Mouse (Mus musculus) kidney, adult 8-10 months (tissue): ENCODE data around the gene Suds3.

Source experiments
- DNase-seq, 2 experiments: peaks; one replicate each; pipeline ENCODE4 v3.0.0; 2022

The Suds3 gene

DNA sequence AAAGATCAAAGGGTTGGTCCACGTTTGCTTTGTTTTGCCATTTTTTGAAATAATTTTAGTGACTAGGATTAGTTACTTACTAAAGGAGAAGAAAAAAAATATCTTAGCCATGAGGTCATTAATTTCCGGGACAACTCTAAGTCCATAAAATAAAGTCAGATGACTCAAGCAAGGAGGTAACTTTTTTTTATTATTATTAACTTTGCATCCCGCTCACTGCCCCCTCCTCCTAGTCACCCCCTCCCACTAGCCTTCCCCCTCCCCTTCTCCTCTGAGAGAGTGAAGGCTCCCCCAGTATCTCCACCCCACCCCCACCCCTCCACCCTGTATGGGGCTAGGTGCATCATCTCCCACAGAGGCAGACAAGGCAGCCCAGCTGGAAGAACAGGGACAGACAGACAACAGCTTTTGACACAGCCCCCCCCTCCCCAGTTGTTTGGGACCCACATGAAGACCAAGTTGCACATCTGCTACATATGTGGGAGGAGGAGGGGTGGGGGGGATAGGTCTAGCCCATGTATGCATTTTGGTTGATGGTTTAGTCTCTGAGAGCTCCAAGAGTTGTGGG is 19.1 kb upstream of the Suds3 start:
- no peak for DNase-seq

DNA sequence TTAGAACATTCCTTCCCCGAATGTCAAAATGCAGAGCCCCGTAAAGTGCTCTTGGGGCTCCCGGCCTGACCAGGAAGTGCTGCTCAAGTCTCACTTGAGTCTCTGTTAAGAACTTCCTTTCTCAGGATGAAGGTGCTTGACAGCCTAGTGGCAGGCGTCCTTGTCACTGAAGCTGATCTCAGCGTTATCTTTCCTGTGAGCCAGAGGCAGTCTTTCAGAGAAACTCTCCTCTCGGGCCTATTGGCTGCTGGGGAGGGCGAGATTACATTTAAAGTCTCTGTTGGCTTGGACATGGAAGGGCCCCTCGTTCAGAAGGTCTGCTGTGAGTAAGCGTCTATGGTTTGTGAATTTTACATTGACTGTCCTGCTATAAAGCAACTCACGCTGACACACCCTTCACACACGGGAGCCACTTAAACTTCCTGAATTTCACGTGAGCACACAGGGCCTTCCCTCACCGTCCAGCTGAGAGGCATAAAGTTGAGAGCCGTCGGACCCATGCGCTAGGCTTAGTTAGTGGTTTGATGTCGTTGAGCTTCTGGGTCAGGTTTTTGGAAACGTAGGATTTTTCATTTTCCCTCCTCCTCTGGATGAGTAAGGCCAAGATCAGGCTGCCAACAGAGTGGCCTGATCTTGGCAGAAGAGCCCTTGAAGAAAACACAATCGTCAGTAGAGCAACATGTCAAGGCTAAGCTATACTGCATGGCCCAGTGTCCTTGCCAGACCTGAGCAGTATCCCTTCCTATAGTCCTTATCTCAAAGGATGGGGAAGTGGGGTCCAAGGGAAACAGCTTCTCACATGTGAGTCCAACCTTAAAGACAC is 18.4 kb upstream of the Suds3 start:
- DNase-seq, result no peak

DNA sequence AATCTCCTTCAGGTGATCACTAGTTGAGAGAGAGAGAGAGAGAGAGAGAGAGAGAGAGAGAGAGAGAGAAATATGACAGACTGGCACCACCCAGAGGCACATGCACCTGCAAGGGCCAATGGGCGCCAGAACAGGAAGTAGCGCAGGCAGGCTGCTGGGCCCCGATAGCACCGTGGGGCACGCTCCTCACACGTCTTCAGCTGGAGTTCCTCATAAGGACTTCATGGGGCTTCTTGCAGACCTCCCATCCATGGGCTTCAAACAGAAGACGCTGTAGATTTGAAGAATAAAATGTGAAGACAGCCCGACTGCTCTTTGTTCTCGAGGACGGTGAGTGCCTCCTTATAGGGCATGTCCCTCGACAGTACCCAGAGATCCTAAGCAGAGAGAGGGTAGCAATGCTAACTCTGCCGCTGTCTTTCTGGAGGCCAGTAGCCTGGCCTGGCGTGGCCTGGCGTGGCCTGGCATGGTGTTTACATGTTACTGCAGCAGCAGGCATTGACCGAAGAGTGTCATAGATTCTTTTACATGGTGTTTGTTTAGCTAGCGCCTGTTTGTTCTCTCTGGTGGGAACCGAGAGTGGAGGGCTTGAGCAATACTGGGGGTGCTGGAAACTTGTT is 17.6 kb upstream of the Suds3 start:
- no peak for DNase-seq

DNA sequence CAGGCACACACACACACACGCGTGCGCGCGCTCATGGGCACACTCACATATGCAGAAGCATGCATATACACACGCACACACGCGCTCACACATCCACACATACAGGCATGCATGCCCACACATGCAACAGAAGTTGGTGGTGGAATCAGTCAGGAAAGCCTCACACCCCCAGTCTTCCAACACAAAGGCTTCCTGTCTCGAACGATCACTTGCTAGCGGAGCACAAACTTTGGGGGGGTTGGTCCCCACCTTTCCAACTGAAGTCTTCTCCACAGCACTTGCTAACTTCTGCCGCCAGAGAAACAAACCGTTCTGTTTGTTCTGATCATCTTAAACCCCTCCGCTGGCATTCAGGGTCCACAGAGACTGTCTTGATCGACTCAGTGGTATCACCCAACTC is 14.8 kb upstream of the Suds3 start:
- DNase-seq, result no peak

DNA sequence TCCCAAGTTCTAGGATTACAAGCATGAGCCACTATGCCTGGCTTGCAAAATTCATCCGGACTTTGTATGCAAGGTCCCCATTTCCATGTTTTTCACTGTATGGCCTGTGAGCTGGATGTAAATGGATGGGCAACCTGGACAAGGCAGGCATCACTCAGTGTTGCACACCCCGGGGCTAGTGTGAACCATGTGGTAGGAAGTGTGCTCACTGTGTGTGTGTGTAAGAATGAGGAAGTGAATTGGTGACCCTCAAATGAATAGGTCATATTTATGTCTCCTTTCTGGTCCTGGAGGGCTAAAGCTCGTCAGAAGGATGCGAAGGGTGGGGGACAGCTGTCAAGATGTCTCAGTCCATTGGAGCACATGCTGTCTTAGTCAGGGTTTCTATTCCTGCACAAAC is 11.1 kb upstream of the Suds3 start:
- DNase-seq, result no peak

DNA sequence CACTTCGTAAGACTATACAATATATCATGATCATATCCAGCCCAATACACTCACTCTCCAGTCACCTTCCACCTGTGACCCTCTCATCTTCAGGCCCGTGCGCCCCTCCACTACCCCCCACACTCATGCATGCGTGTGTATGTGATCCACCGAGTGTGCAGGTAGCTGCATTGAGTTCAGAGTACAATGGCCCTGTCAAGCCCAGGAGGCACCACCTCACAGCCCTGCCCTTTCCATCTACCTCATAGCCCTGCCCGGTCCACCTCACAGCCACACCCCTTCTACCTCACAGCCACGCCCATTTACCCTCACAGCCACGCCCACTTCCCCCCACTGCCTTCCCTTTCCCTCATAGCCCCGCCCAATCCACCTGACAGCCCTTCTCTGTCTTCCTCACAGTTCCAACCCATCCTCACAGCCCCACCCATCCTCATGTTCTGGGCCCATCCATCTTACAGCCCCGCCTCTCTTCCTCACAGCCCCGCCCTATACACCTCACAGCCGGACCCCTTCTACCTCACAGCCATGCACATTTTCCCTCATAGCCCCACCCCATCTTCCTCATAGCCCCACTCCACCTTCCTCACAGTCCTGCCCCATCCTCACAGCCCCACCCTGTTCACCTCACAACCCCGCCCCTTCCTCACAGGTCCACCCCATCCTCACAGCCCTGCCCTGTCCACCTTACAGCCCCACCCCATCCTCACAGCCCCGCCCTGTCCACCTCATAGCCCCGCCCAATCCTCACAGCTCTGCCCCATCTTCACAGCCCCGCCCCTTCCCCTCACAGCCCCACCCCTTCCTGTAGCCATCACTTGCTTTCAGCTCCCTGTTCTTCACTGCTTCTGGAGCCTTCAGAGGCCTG is 9.8 kb upstream of the Suds3 start:
- DNase-seq, result no peak

DNA sequence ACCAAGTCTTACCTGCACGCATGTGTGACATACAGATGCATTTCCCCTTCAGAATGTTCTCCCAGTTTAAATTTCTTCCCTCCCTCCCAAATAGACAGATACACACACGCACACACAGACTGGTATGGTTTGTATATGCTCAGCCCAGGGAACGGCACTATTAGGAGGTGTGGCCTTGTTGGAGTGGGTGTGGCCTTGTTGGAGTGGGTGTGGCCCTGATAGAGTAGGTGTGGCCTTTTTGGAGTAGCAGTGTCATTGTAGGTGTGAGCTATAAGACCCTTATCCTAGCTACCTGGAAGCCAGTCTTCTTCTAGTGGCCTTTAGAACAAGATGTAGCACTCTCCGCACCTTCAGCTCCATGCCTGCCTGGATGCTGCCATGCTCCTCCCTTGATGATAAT is 7.9 kb upstream of the Suds3 start:
- DNase-seq, result no peak

DNA sequence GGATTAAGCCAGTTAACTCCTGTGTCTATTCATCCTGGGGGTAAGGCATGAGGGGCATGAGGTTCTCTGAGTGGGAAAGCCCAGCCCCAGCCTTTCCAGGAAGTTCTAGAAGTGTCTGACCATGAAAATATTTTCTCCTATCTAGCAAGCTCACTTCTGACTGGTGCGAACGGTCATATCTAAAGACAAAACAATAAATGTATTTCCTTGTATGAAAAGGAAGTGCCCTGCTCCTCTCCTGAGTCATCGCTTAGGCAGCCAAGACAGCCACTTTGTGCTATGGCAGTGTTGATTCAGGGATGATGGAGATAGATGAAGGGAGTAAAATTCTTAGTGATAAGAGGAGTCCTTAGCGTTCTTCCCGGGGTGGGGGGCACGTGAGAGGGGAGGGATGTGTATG is 7.2 kb upstream of the Suds3 start:
- DNase-seq, result no peak

DNA sequence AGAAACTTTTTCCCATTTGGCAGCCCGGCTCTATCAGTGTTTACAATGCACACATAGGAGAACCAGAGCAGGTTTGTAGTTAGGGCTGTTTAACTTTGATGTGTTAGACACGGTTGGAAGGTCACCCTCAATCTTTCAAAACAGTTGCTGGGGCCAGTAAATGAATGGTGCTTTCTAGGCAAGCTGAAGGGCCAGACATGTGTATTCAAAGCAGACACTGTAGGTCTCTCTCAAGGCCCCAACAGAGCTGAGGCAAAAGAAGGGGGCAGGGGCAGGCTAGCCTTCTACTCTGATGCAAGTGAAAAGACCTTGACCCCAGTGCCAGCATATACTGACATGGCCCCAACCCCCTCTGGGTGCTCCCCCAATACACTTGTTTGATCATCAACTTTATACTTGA is 5.7 kb upstream of the Suds3 start:
- DNase-seq, result no peak

DNA sequence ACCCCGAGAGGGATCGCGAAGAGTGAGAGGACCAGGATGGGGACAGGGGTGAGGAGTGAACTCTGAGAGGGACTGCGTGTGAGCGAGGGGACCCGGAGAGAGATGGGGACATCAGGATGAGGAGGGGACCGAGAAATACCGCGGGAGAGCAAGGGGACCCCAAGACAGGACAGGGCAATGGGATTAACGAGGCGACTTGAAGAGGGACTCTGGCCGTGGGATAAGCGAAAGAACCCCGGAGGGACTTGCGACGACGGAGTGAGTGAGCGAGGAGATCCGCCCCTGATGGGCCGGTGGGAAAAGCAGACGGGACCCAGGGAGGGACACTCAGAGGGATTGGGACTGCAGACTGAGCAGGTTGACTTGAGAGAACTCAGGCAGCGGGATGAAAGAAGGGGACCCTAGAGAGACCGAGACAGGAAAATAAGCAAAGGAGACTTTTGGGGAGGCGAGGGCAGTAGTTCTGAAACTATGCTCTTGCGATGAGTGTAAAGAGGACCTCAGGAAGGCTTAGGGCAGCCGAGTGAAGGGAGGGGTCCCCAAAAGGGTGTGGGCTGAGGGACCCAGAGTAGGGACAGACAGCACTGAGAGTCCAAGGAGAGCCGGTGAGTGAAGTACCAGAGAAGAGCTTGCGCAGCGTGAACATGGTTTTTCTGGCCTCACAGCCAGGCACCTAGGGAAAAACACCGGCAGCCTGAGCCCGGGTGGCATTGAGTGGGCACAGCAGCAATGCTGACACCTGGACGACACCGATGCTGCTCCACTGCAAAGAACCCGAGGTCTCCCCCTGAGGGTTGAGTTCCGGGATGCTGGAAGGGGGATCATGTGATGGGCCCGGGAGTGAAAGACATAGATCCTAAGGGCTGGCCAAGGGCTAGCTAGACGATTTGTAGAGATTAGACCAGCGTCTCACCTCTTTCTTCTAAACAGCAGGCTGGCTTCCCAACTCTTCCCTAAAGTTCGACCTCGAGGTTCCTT is 4.9 kb upstream of the Suds3 start:
- DNase-seq, result peak in 1 of 2 experiments; percentile 17

DNA sequence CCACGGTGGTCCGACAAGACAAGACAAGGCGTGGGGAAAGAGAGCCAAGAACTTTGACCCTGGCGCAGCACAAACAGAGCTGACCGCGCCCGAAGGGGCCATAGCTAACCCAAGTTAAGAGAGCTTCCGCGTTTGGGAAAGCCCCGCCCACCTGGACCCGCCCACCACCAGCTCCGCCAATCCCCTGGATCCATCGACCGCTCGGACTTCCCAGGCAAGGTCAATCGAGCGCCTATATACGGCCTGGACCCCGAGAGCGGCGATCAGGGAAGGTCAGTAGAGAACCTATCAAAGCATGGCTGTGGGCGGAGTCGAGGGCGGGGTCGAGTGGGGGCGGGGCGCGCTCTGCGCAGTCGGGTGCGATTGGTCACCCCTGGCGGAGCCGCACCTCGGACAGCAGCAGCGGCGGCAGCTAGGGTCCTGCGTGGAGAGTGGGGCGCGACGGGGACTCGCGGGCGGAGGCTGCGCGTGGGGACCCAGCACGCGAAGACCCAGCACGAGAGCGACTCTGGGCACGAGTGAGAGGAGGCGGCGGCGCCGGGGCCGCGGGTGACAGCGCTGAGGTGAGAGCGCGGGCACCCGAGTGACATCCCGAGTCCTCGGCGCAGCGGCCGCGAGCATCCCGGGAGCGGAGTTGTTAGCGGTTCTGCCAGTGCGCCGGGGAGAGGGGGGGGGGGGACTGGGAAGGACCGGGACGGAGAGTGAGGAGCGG is 4.0 kb upstream of the Suds3 start, which contains the start of gene Taok3:
Taok3 (plus strand) TSS at position 353 of the 712 bp plus-strand sequence.
- peak; percentile 99 for DNase-seq

DNA sequence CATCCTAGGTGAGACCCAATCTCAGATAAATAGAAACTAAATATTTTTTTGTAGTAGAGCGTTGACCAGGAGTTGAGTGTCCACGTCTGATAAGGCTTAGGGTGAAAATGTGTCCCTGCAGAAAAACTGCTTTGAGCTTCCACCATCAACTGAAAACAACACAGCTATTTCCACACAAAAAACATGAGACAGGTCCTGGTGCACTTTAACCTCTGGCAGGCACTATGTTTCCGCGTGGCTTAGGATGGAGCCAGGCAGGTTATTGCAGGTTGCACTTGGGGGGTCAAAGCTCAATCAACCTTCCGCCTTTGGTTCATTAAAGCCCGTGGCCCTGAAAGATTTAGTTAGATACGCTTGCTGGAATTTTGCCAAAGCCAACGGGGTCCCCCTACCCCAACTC is 2.9 kb upstream of the Suds3 start:
- peak; percentile 82 to 84 for DNase-seq

DNA sequence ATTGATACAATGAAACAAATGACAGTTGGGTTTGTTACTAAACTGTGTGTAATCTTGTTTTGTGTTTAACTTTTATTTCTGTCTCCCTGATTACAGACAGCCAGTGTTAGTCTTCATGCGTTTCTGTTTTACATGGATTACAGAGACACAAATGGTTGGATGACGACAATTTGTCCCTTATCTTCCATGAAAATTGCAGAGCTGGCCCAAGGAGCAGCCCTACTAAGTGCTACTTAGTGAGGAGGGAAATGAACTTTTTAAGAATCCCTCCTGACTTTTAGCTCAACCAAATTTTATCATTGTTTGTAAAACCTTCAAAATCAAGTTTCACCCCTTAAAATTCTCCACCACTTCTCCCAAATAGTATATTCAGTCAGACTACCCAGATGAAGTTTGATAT is 2.3 kb upstream of the Suds3 start:
- no peak for DNase-seq

DNA sequence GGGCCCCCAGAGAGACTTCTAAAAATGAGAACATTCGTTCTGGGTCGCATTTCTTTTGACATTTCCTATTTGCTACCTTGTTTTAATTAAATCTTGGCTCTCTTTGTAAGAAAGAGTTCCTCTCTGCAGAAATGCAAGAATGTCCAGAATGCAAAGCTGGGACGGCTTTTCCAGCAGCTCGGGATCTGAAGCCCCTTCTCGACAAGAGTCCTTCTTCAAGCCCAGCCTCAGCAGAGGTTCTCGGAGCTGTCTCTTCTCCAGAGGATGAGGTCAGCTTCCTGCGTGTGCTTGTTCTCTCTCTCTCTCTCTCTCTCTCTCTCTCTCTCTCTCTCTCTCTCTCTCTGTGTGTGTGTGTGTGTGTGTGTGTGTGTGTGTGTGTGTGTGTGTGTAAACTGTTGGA is 1.8 kb upstream of the Suds3 start:
- DNase-seq, result no peak

DNA sequence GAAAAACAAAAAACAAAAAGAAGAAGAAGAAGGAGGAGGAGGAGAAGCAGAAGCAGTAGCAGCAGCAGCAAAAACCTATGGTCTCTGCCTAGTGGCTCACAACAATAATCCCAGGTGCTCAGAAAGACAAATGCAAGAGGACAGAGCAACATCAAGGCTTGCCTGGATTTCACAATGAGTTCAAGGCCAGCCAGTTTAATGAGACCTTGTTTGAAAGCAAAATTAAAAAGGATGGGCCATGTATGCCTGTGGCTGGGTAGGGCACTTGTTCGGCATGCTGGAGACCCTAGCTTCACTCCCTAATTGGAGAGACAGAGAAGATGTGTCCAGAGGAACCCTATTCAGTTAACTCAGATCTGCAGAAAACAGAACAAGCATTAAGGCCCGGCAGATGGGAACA is 1.3 kb upstream of the Suds3 start:
- DNase-seq, result no peak

DNA sequence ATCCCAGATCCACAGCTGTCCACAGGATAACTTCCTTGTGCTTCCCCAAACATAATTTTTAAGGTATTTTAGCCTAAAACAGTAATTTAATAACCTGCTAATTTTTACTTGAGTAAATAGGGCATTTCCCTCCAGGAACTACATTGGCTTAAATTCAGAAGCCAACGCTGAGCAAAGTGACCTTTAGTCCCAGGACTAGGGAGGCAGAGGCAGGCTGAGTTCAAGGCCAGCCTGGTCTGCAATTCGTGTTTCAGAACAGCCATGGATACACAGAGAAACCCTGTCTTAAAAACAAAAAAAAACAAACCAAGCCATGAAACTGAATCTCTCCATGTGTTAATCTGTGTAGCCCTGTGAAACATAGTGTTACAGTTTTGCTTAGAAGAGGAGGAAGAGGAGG is 747 bp upstream of the Suds3 start:
- no peak for DNase-seq

DNA sequence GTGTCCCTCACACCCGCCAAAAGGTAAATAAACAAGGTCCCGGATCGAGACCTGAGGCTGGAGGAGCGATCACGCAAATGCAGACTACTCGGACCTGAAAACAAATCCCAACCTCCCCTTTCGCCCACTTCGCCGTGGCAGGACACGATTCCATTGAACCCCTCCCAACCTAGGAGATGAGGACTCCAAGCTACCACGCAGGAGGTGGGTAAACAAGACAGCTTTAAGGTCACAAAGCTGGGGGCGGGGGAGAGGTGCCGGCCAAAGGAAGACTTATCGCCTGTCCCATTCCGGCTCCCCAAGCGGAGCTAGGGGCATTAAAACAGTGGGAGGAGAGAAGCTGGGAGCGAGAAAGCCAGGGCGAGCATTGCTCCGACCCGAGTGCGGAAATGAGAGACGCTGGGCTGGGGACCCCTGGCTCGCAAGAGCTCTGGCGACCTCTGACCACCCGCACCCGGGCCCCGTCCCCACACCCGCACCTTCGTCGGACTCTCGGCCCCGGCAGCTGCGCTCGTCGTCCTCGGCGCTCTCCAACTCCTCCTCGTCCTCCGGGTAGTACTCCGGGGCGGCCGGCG is 633 bp downstream of the Suds3 start:
- peak in 1 of 2 experiments; percentile 46 for DNase-seq

DNA sequence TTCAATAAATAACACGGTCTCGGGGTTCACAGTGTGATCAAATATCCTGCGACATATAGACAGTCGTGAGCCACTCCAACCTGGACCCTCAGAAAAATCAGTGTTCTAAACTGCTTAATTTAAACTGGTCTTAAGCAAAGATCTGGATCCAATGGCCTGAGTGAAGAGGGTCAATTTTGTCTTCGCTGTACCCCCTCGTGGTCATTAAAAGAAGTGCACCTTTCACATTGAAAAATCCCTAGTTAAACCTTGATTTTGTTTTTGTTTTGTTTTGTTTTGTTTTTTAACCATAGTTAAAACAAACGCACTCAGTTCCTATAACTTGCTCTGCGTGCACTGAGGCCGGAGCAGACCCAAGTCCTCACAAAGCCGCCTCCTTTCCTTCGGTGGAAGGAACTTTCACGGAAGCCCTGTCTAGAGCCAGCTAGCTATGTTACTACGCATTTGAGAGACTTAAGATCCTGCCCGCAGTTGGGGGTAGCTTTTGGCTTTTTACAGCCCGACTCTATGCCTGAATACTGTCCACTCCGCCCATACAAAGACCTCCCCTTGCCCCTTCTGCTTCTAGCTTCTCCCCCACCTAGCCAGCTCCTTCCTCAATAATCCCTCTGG is 1.2 kb downstream of the Suds3 start:
- DNase-seq, result no peak

DNA sequence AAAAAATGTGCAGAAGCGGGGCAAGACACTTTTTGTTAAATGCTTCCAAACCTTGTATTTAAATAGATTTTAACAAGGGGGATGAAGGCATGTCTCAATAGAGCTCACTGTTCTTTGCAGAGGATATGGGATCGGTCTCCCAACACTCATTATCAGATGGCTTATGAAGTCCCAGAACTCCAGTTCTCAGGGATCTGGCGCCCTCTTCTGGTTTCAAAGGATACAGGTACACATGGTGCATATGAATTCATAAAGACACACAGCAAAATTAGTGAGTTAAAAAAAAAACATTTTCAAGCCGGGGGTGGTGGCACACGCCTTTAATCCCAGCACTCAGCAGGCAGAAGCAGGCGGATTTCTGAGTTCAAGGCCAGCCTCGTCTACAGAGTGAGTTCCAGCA is 2.6 kb downstream of the Suds3 start:
- no peak for DNase-seq

DNA sequence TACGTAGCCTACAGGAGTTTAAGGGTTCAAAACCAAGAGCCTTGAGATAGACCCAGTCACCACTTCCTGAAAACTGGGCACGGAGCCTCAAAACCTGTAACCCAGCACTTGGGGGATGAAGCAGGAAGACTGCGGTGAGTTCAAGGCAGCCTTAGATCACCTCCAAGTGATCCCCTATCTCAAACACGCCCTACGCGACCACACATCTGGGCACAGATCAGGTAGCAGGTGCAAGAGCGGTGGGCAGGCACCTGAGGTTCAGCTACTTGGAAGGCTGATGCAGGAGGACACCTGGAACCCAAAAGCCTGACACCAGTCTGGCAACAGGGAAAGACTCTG is 4.2 kb downstream of the Suds3 start:
- DNase-seq, result no peak
